Mouse (Mus musculus): ENCODE measurements around the gene Stxbp6. TPM values are rescaled to one million over a fixed set of nuclear protein-coding genes. Genes with fewer than 3 reads are reported as not detected.
"Not testable (repeated sequence)": the region's sequence is repeated elsewhere in the genome, so short reads cannot be mapped to it uniquely, and the experiment has no call there.

Stxbp6 gene
- total RNA-seq (2021), result 10 to 100 TPM; 27.1 to 27.3 TPM
- long read RNA-seq, experiment 1, full-length matches to known transcripts, result 5 of 7 reads
- long read RNA-seq, experiment 1, partial matches to known transcripts, result 0 of 7 reads
- long read RNA-seq, experiment 1, other reads (novel, unspliced or antisense), result 2 of 7 reads
- long read RNA-seq, experiment 2, full-length matches to known transcripts, result 9 of 13 reads
- long read RNA-seq, experiment 2, partial matches to known transcripts, result 1 of 13 reads
- long read RNA-seq, experiment 2, other reads (novel, unspliced or antisense), result 3 of 13 reads

- peak; percentile 47 to 70 for DNase-seq (ENCODE audit: low spot score in 2 of 2)
Observed at GRCm38 (mm10) chr12:45074611-45075342, at the start of gene Stxbp6. Gene Stxbp6 (minus strand): TSS chr12:45074709.

DNA sequence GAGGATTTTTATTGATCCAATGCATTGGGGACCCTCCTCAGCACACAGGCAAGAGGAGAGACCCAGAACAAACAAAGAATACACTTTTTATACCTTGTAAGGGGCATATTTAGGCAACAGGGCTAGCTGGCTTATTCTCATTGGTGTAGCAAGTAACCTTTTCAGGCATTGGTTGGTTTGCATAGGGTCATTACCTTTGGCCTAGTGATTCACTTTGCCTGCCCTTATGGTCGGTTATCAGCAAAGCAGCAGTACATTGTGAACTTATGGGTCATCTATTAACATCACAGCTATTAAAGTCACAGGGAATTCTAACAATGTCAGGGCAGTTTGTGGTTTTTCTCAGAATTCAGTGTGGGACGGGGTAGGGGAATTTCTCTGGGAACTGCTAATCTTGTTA is 28.4 kb upstream of the Stxbp6 start:
- DNase-seq (ENCODE audit: low spot score in 2 of 2), result not testable (repeated sequence)

DNA sequence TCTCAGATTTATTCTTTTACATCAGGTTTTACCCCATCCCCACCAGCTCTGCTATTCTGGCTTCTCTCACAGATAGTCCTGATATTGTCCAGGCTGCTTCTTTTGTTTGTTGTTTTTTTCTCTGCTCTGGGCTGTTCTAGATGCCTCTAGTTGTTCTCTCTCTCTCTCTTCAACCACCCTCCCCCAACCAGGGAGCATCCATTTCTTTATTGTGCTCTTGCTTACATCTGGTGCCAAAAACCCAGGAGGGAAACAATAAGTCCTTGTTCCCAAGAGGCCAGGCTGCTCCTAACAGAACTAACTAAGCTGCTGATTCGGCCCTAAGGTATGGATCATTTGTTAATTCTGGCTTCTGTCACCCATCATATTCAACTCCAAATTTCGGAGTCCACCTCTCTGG is 19.2 kb upstream of the Stxbp6 start:
- DNase-seq (ENCODE audit: low spot score in 2 of 2), result no peak

- no peak for DNase-seq (ENCODE audit: low spot score in 2 of 2)
Observed at GRCm38 (mm10) chr12:45092444-45092843, 17.9 kb upstream of the Stxbp6 start.

DNA sequence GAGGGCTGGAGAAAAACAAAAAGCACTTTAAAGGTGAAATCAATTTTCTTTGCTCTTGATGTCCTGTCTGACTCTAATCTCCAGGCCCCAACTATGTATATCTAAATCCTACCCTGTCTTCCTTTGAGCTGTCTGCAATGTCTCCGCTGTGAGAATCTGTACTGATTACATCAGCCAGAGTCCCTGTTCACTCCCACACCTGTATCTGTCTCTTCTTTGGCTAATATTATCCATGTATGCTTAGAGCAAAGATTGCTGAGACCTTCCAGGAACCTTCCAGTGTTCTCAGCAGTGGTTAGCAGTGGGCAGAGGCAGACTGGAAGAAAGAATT is 8.6 kb upstream of the Stxbp6 start:
- no peak for DNase-seq (ENCODE audit: low spot score in 2 of 2)

DNA sequence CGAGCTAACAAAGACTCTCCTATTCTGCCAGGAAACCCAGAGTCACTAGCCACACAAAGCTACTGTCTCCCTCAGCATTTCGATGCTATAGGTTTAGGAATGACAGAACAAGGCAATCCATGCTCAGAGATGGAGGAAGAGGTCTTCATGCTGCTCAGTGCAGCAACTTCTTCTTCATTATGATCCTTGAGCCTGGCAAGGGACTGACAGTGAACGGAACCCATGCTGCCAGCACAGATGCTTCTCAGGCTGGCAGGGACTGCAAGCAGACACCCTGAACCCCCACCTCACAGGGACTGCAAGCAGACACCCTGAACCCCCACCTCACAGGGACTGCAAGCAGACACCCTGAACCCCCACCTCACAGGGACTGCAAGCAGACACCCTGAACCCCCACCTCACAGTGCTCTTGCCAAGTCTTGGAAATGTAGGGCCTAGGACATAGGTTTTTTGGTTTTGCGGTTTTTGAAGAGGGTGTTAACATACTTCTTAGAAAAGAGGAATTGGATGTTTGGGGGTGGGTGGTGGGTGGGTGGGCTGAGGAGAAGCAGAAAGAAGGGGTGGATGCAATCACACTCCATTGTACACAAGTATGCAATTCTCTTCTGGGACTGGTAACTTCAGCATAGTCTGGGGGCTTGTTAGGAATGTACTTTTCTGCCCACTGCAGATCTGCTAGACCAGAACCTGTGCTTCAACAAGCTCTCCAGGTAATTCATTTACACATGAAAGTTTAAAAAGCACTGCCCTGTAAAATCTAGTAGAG is 8.1 kb upstream of the Stxbp6 start:
- DNase-seq (ENCODE audit: low spot score in 2 of 2), result no peak

DNA sequence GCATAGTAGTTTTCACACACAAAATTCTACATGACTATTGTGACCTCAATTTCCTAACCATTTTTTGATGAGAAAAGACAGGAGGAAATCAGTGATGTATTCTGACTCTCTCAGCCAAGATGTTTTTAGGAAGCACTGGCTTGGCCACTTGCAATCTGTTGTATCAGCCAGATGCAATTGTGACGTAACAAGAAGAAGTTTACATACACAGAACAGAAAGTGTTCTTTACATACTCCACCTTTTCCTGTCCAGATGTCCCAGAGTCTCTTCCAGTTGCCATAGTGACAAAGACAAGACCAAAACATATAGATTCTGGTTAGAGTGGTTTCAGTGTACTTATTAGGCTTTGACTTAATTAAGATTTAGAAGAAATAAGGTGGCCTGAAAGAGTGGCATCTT is 7.1 kb upstream of the Stxbp6 start:
- DNase-seq (ENCODE audit: low spot score in 2 of 2), result no peak

DNA sequence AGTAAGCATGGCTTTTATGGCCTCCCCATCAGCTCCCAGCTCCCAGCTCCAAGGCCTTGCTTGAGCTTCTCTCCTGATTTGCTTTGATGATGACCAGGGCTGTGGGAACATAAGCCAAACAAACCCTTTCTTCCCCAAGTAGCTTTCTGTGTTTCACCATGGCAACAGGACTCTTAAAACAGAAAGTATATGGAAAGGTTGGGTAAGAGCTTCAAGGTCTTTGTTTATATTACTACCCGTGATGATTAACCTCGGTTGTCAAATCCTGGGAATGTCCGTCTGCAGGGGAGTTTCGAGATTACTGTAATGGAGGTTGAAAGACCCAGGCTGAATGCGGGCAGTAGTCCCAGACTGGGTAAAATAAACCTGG is 6.2 kb upstream of the Stxbp6 start:
- DNase-seq (ENCODE audit: low spot score in 2 of 2), result no peak

GRCm38 (mm10) chr12:45080036-45080752 is 5.7 kb upstream of the Stxbp6 start:
- DNase-seq (ENCODE audit: low spot score in 2 of 2), result no peak

DNA sequence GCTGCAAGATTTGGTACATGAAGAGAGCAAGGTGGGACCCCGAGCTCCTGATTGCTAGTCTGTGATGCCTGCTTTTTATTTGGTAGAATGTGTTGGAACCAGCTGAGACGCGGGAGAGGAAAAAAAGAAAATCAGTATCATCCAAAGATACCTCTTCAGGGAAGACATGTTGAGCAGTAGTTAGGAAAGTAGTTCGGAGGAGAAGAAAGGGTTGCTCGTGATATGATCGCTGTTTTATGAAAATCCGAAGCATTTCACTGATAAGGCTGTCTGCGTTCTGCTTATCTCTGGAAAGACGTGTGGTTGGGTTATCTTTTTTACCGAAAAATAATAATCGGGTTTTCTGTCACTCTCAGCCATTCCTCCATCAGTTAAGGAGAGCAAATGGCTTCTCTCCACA is 1.1 kb upstream of the Stxbp6 start:
- DNase-seq (ENCODE audit: low spot score in 2 of 2), result no peak

DNA sequence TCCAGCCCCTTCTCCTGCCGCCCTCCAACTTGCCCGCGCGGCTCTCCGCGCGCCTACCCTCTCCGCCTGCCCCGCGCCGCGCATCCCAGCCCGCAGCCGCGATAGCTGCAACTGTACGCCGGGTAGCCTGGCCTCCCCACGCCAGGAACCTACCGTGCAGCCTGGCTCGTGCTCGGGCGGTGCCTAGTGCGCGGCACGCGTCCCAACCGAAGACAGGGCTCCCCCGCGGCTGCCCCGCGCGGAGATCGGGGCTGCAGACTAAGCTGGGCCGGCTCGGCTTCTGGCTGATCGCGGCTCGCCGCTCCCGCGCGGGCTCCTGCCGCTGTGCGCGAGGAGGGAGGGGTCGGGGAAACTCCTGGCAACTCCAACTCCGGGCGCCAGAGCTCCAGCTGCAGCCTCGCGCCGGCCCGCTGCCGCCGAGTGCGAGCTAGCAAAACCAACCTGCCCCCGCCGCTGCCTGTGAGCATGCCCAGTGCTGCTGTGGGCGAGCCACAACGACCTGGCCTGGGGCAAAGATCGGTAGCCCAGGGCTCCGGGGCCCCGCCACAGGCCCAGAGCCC is 387 bp downstream of the Stxbp6 start:
- peak; percentile 53 to 54 for DNase-seq (ENCODE audit: low spot score in 2 of 2)

- no peak for DNase-seq (ENCODE audit: low spot score in 2 of 2)
Observed at GRCm38 (mm10) chr12:45073331-45074041, 1.0 kb downstream of the Stxbp6 start.

DNA sequence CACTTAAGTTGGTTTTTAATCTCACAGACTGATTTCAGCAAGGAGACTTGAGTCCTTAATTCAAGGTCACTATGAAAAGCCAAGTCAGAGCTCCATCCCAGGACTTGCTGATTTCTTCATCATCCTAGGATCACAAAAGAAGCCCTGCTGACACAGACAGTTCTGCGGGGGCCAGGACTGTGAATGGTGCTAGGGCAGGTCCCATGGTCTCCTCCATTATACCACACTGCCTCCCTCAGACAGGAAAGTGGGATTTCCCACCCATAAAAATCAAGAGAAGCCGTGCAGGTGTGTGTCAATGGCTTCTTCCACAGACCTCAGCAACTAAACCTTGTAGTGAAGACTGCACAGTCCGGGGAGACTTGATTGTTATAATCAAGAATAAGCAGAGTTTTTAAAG is 2.3 kb downstream of the Stxbp6 start:
- no peak for DNase-seq (ENCODE audit: low spot score in 2 of 2)

GRCm38 (mm10) chr12:45070186-45070585 is 4.3 kb downstream of the Stxbp6 start:
- DNase-seq (ENCODE audit: low spot score in 2 of 2), result no peak

GRCm38 (mm10) chr12:45068145-45068754 is 6.3 kb downstream of the Stxbp6 start:
- DNase-seq (ENCODE audit: low spot score in 2 of 2), result no peak

DNA sequence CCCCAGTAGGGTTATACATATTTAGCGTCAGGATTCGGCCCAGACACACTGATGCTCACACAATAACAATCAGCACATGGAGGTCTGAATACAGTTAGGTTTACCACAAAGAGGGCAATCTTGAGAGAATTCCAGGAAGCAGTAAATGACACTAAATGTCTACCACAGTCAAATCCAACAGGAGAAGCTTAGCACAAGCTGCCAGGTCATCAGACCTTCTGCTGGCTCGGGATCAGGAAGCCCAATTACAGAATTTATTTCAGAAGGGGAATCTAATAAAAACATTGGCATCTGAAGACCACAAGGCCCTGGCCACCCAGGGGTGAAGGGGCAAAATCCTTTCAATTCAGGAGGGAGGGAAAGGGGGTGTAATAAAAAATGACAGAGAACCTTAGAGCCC is 6.8 kb downstream of the Stxbp6 start:
- DNase-seq (ENCODE audit: low spot score in 2 of 2), result no peak

DNA sequence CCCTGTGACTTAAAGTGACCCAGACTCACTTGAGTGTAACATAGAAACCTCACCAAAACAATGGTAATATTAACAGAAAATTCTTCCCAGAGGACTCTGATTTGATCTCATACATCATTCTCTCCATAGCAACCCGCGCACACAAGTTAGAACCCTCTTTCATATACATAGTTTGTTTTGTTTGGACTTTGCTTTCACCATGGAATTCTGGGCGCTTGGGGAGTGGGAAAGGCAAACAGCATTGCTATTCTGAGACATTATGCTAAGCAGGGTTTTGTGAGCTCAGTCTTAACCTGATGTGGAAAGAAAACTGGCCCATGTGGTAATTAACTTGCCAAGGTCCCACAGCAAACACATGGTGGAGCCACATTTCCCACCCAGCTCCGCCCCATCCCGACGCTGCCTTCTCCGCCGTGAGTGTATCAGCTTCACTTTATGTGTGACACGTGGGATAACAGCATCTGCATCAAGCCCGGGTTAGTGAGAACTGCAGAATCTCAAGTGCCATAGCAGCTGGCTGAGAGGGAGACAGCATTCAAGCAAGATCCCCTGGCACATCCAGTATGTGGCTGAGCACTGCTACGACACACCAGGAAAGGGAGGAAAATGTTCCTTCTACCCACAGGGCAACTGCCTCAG is 7.3 kb downstream of the Stxbp6 start:
- DNase-seq (ENCODE audit: low spot score in 2 of 2), result no peak

DNA sequence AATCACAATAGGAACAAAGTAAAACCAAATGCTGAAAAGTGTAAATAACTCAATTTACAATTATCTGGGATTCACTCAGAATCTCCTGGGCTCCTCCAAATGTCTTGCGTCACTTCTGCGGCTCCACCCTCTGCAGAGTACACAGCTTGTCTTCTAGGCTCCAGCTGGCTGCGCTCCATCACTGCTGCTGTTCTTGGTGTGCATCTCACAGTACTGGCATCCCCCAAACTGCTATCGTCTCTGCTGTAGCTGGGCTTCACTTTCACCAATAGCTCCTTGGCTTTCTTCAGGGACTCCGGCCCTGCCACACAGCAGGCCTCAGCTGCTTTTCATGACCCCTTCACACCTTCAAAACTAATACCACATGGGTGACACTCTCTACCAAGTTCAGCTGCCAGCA is 10.9 kb downstream of the Stxbp6 start:
- DNase-seq (ENCODE audit: low spot score in 2 of 2), result no peak

- no peak for DNase-seq (ENCODE audit: low spot score in 2 of 2)
Observed at GRCm38 (mm10) chr12:45061336-45061735, 13.2 kb downstream of the Stxbp6 start.

DNA sequence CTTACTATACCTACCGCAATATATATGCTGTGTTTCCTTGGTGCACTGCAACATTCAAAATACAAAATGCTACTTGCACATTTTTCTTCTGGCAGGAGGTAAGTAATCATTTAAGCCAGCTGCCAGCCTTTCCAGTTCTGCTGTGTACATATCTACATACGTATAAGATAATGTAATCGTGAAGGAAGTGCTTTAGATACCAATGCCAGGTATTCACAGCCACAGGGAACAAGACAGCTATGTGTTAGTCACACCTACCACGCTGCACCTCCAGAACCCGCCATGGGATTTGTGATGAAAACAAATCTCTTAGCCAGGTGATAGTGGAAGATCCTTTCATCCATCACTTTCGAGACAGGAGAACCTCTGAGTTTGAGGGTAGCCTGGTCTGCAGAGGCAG is 13.7 kb downstream of the Stxbp6 start:
- DNase-seq (ENCODE audit: low spot score in 2 of 2), result no peak
